Mouse (Mus musculus) kidney, embryonic 16.5 days (tissue): ENCODE data around the gene Nt5c3b. TPM values are rescaled to one million over a fixed set of nuclear protein-coding genes. Genes with fewer than 3 reads are reported as not detected.

Source experiments
- ATAC-seq: fragments of 200-750 bp; cut with Nextera tagmentation; 2 replicates; pipeline ENCODE4 v1.8.0; 2017; ENCODE audit warnings: moderate TSS enrichment; ENCODE audit not compliant: low FRiP score, low TSS enrichment
- H3K27ac ChIP-seq: fragments of 300-500 bp; sonication (generic); 2 replicates; pipeline ENCODE4 v1.5.1; 2014; ENCODE audit warnings: low read length
- H3K27me3 ChIP-seq: fragments of 300-500 bp; sonication (generic); 2 replicates; pipeline ENCODE4 v1.6.1; 2014; ENCODE audit warnings: low read length, control low read depth, mixed read lengths; ENCODE audit not compliant: insufficient read depth
- H3K36me3 ChIP-seq: fragments of 300-500 bp; sonication (generic); 2 replicates; pipeline ENCODE4 v1.6.1; 2014; ENCODE audit warnings: low read length, control low read depth, mixed read lengths; ENCODE audit not compliant: insufficient read depth
- H3K4me1 ChIP-seq: fragments of 300-500 bp; sonication (generic); 2 replicates; pipeline ENCODE4 v1.6.1; 2014; ENCODE audit warnings: low read length, control low read depth, mixed read lengths; ENCODE audit not compliant: insufficient read depth
- H3K4me2 ChIP-seq: fragments of 300-500 bp; sonication (generic); replicated peaks from 2 replicates; pipeline ENCODE4 v1.6.1; 2014; ENCODE audit warnings: low read depth, low read length
- H3K4me3 ChIP-seq: fragments of 300-500 bp; sonication (generic); 2 replicates; pipeline ENCODE4 v1.5.1; 2014; ENCODE audit warnings: mild to moderate bottlenecking, low read length
- H3K9ac ChIP-seq: fragments of 300-500 bp; sonication (generic); replicated peaks from 2 replicates; pipeline ENCODE4 v1.6.1; 2014; ENCODE audit warnings: low read length
- H3K9me3 ChIP-seq: fragments of 300-500 bp; sonication (generic); 2 replicates; pipeline ENCODE4 v1.6.1; 2016; ENCODE audit warnings: low read length, control low read depth
- WGBS: fragments of 180-500 bp; shearing (Covaris S2); extraction: QIAGEN DNeasy Blood & Tissue Kit; methylation state at CpG from one replicate; pipeline ENCODE4 v1.1.7; 2014; 5-methylcytosine and 5-hydroxymethylcytosine counted together
- polyA plus RNA-seq: library from polyadenylated mRNA; unstranded; fragments of >200 nt; fragmentation: Nextera tagmentation; extraction: Ambion mirVana; gene quantifications from 2 replicates; pipeline ENCODE4 v1.2.1, GENCODE M21; 2015

Nt5c3b gene
- polyA plus RNA-seq, 1 experiment from 2014 or later: 131 TPM

- WGBS: 38% methylated on average over 5 of the region's 5 CpGs
- H3K4me2 ChIP-seq: peak overlapping the region; percentile 75
- peak overlapping the region; percentile 86 for H3K4me3 ChIP-seq
- ATAC-seq: no peak
- H3K9me3 ChIP-seq: no peaks in the 10 kb centered on the region
- H3K27me3 ChIP-seq: no peaks in the 10 kb centered on the region
- peak overlapping the region; percentile 94 for H3K27ac ChIP-seq
- H3K36me3 ChIP-seq: no peaks in the 10 kb centered on the region
- H3K9ac ChIP-seq: peak overlapping the region; percentile 93
- peaks cover 71% of the 10 kb centered on the region for H3K4me1 ChIP-seq
These were observed 47.1 kb downstream of the Nt5c3b start for GRCm38 (mm10) chr11:100394353-100395074.

- H3K27ac ChIP-seq: 0 out of 2 replicates have a peak overlapping the region, but pooled peaks have one; percentile 16
- ATAC-seq: no peak
- H3K9ac ChIP-seq: no peak overlapping the region; the same call in 1 of the 2 replicates
- H3K4me3 ChIP-seq: no peak overlapping the region
- no peaks in the 10 kb centered on the region for H3K36me3 ChIP-seq
- peaks cover 74% of the 10 kb centered on the region for H3K4me1 ChIP-seq
- WGBS: 41% methylated on average over 7 of the region's 7 CpGs
- peak overlapping the region; percentile 20; the same call in 1 of the 2 replicates for H3K4me2 ChIP-seq
- no peaks in the 10 kb centered on the region for H3K9me3 ChIP-seq
- no peaks in the 10 kb centered on the region for H3K27me3 ChIP-seq
These were observed 47.9 kb downstream of the Nt5c3b start for GRCm38 (mm10) chr11:100393733-100394132.

GRCm38 (mm10) chr11:100392958-100393357 is 48.6 kb downstream of the Nt5c3b start:
- no peaks in the 10 kb centered on the region for H3K9me3 ChIP-seq
- H3K27me3 ChIP-seq: no peaks in the 10 kb centered on the region
- no peak overlapping the region for H3K4me3 ChIP-seq
- ATAC-seq: no peak
- H3K9ac ChIP-seq: peak overlapping the region; percentile 7; the same call in 1 of the 2 replicates
- no peak overlapping the region for H3K27ac ChIP-seq
- H3K4me1 ChIP-seq: peaks cover 82% of the 10 kb centered on the region
- H3K36me3 ChIP-seq: no peaks in the 10 kb centered on the region
- WGBS: 78% methylated on average over 5 of the region's 5 CpGs
- no peak overlapping the region for H3K4me2 ChIP-seq

GRCm38 (mm10) chr11:100391884-100392345 is 49.7 kb downstream of the Nt5c3b start:
- Histone ChIP-seq H3K4me1 (peaks cover 92% of the 10 kb centered on the region), H3K9ac (no peak overlapping the region), H3K27ac (peak overlapping the region; percentile 78; the same call in 1 of the 2 replicates), H3K4me2 (no peak overlapping the region), H3K9me3 (no peaks in the 10 kb centered on the region), H3K27me3 (no peaks in the 10 kb centered on the region), H3K4me3 (no peak overlapping the region), H3K36me3 (no peaks in the 10 kb centered on the region)
- whole genome bisulfite sequencing: 92% methylated on average over 7 of the region's 7 CpGs
- no peak for ATAC-seq

GRCm38 (mm10) chr11:100391081-100391883 is 50.3 kb downstream of the Nt5c3b start:
- WGBS: 43% methylated on average over 9 of the region's 9 CpGs
- Histone ChIP-seq H3K27ac (peak overlapping the region; percentile 78), H3K36me3 (0 out of 2 replicates have a peak, but pooled peaks cover under 1% of the 10 kb centered on the region), H3K4me2 (no peak overlapping the region), H3K27me3 (no peaks in the 10 kb centered on the region), H3K4me1 (peaks cover 95% of the 10 kb centered on the region), H3K4me3 (no peak overlapping the region), H3K9ac (no peak overlapping the region; the same call in 1 of the 2 replicates), H3K9me3 (no peaks in the 10 kb centered on the region)
- peak; percentile 72 for ATAC-seq

- Histone ChIP-seq H3K36me3 (peaks cover 12% of the 10 kb centered on the region; the same call in 1 of the 2 replicates), H3K4me3 (no peak overlapping the region), H3K9ac (no peak overlapping the region), H3K4me1 (peaks cover 91% of the 10 kb centered on the region), H3K27ac (peak overlapping the region; percentile 78), H3K4me2 (no peak overlapping the region), H3K27me3 (no peaks in the 10 kb centered on the region), H3K9me3 (no peaks in the 10 kb centered on the region)
- 42% methylated on average over 8 of the region's 8 CpGs for WGBS
- no peak for ATAC-seq
These were observed 51.6 kb downstream of the Nt5c3b start for GRCm38 (mm10) chr11:100389931-100390445.

GRCm38 (mm10) chr11:100388588-100388987 is 53.0 kb downstream of the Nt5c3b start:
- 0 out of 2 replicates have a peak overlapping the region, but pooled peaks have one; percentile 41 for H3K9ac ChIP-seq
- H3K27me3 ChIP-seq: no peaks in the 10 kb centered on the region
- 54% methylated on average over 6 of the region's 6 CpGs for WGBS
- H3K27ac ChIP-seq: peak overlapping the region; percentile 90
- peaks cover 21% of the 10 kb centered on the region; the same call in 1 of the 2 replicates for H3K36me3 ChIP-seq
- no peak overlapping the region for H3K4me3 ChIP-seq
- peaks cover 77% of the 10 kb centered on the region for H3K4me1 ChIP-seq
- H3K4me2 ChIP-seq: peak overlapping the region; percentile 34
- no peak for ATAC-seq
- no peaks in the 10 kb centered on the region for H3K9me3 ChIP-seq

GRCm38 (mm10) chr11:100387589-100388375 is 53.8 kb downstream of the Nt5c3b start:
- Histone ChIP-seq H3K9ac (peak overlapping the region; percentile 41; the same call in 1 of the 2 replicates), H3K4me3 (no peak overlapping the region), H3K9me3 (no peaks in the 10 kb centered on the region), H3K4me1 (peaks cover 69% of the 10 kb centered on the region), H3K4me2 (peak overlapping the region; percentile 34), H3K27me3 (no peaks in the 10 kb centered on the region), H3K36me3 (peaks cover 29% of the 10 kb centered on the region), H3K27ac (peak overlapping the region; percentile 90)
- WGBS: 31% methylated on average over 14 of the region's 14 CpGs
- 0 out of 2 replicates have a peak, but pooled peaks have one; percentile 16 for ATAC-seq

GRCm38 (mm10) chr11:100387111-100387510 is 54.5 kb downstream of the Nt5c3b start:
- Histone ChIP-seq H3K4me3 (no peak overlapping the region), H3K4me1 (peaks cover 63% of the 10 kb centered on the region), H3K4me2 (no peak overlapping the region; the same call in 1 of the 2 replicates), H3K9me3 (no peaks in the 10 kb centered on the region), H3K27ac (peak overlapping the region; percentile 90), H3K27me3 (no peaks in the 10 kb centered on the region), H3K36me3 (peaks cover 36% of the 10 kb centered on the region), H3K9ac (no peak overlapping the region)
- 92% methylated on average over 6 of the region's 6 CpGs for WGBS
- no peak for ATAC-seq
